Mouse (Mus musculus) forebrain, postnatal 0 days (tissue): ENCODE measurements around the gene Mpzl3. TPM values are rescaled to one million over a fixed set of nuclear protein-coding genes. Genes with fewer than 3 reads are reported as not detected.

Source experiments
- ATAC-seq: fragments of 200-750 bp; cut with Nextera tagmentation; 2 replicates; pipeline ENCODE4 v1.8.0; 2017; ENCODE audit warnings: mild to moderate bottlenecking, moderate library complexity
- DNase-seq: peaks from one replicate; pipeline ENCODE4 v3.0.0-alpha.2; 2015
- H3K27ac ChIP-seq: fragments of 300-500 bp; sonication (generic); 2 replicates; pipeline ENCODE4 v1.5.1; 2014; ENCODE audit warnings: low read depth, mild to moderate bottlenecking, antibody characterized with exemption, low read length, moderate library complexity, mixed read lengths
- H3K27me3 ChIP-seq: fragments of 300-500 bp; sonication (generic); 2 replicates; pipeline ENCODE4 v1.6.1; 2014; ENCODE audit warnings: mild to moderate bottlenecking, low read length, mixed read lengths; ENCODE audit not compliant: insufficient read depth
- H3K36me3 ChIP-seq: fragments of 300-500 bp; sonication (generic); 2 replicates; pipeline ENCODE4 v1.6.1; 2014; ENCODE audit warnings: mild to moderate bottlenecking, moderate library complexity; ENCODE audit not compliant: insufficient read depth
- H3K4me1 ChIP-seq: fragments of 300-500 bp; sonication (generic); 2 replicates; pipeline ENCODE4 v1.6.1; 2014; ENCODE audit warnings: antibody characterized with exemption; ENCODE audit not compliant: insufficient read depth
- H3K4me2 ChIP-seq: fragments of 300-500 bp; sonication (generic); 2 replicates; pipeline ENCODE4 v1.6.1; 2014; ENCODE audit warnings: low read depth, mild to moderate bottlenecking, moderate library complexity
- H3K4me3 ChIP-seq: fragments of 300-500 bp; sonication (generic); 2 replicates; pipeline ENCODE4 v1.5.1; 2014; ENCODE audit warnings: low read depth, low read length, mixed read lengths
- H3K9ac ChIP-seq: fragments of 300-500 bp; sonication (generic); 2 replicates; pipeline ENCODE4 v1.6.1; 2014; ENCODE audit warnings: mild to moderate bottlenecking
- H3K9me3 ChIP-seq: fragments of 300-500 bp; sonication (generic); 2 replicates; pipeline ENCODE4 v1.6.1; 2016; ENCODE audit warnings: low read length
- CTCF ChIP-seq: sonication (generic); IDR thresholded peaks from 2 replicates; pipeline ENCODE4 v1.5.1; 2016; ENCODE audit warnings: antibody characterized with exemption, control low read depth, low read depth
- WGBS: fragments of 180-500 bp; shearing (Covaris S2); extraction: QIAGEN DNeasy Blood & Tissue Kit; methylation state at CpG from one replicate; pipeline ENCODE4 v1.1.7; 2014; 5-methylcytosine and 5-hydroxymethylcytosine counted together
- polyA plus RNA-seq: library from polyadenylated mRNA; unstranded; fragments of >200 nt; fragmentation: Nextera tagmentation; extraction: Ambion mirVana; gene quantifications from 2 replicates; pipeline ENCODE4 v1.2.1, GENCODE M21; 2015
- total RNA-seq: library from RNA; depleted of rRNA; stranded (reverse); fragments of >200 nt; gene quantifications from 2 replicates; pipeline ENCODE4 v1.2.3, GENCODE M21; 2014; rRNA removed

Mpzl3 gene
- total RNA-seq (1.8 and 3.7 TPM in 2 replicates), polyA plus RNA-seq (0.62 and 1.1 TPM in 2 replicates)

- Histone ChIP-seq H3K27ac (peak within 1 kb of the TSS; percentile 99), H3K4me2 (peak within 1 kb of the TSS; percentile 52), H3K36me3 (no peaks in the 10 kb centered on the region), H3K9ac (peak within 1 kb of the TSS; percentile 65), H3K4me1 (no peaks in the 10 kb centered on the region), H3K9me3 (no peaks in the 10 kb centered on the region), H3K4me3 (peak within 1 kb of the TSS; percentile 61), H3K27me3 (peaks cover 22% of the 10 kb centered on the region)
- peak; percentile 99 for ATAC-seq
- TF ChIP-seq CTCF, result peak; percentile 21; the same call in 1 of the 2 replicates
- DNase-seq, result peak; percentile 97
- WGBS, result under 1% methylated on average over 33 of the region's 33 CpGs
Measured at GRCm38 (mm10) chr9:45055082-45055713, at the start of gene Mpzl3. Mpzl3 (plus strand) TSS chr9:45055186.

GRCm38 (mm10) chr9:45007404-45007803 lies 47.6 kb upstream of the Mpzl3 start:
- ATAC-seq, result no peak
- DNase-seq, result no peak
- Histone ChIP-seq H3K4me1 (no peaks in the 10 kb centered on the region), H3K4me2 (no peak overlapping the region), H3K9me3 (no peaks in the 10 kb centered on the region), H3K9ac (no peak overlapping the region), H3K27ac (no peak overlapping the region), H3K27me3 (no peaks in the 10 kb centered on the region), H3K36me3 (no peaks in the 10 kb centered on the region), H3K4me3 (no peak overlapping the region)
- TF ChIP-seq CTCF, result no peak
- WGBS, result 78% methylated on average over 12 of the region's 12 CpGs

DNA sequence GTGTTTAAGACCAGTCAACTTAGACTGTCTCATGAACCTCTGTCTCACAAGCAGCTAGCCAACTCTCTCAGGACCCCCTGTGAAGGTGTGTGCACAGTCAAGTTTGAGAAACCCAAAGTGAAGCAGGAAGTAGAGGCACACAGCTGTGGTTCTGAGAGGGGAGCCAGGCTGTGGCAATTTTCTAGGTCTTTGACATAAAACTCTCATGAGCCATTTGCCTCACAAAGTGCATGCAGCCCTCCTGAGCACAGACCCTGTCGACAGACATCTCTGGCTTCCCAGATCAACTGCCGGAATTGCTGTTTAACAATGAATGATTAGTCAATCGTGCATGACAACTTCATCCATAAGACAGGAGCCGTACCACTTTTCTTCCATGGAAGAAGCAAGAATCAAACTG lies 46.6 kb upstream of the Mpzl3 start:
- H3K9ac ChIP-seq, result no peak overlapping the region
- no peak for ATAC-seq
- no peak for TF ChIP-seq CTCF
- H3K9me3 ChIP-seq, result no peaks in the 10 kb centered on the region
- H3K27me3 ChIP-seq, result no peaks in the 10 kb centered on the region
- no peak overlapping the region for H3K27ac ChIP-seq
- no peak overlapping the region for H3K4me3 ChIP-seq
- no peaks in the 10 kb centered on the region for H3K4me1 ChIP-seq
- no peak for DNase-seq
- no peak overlapping the region for H3K4me2 ChIP-seq
- 64% methylated on average over 4 of the region's 4 CpGs for WGBS
- no peaks in the 10 kb centered on the region for H3K36me3 ChIP-seq

DNA sequence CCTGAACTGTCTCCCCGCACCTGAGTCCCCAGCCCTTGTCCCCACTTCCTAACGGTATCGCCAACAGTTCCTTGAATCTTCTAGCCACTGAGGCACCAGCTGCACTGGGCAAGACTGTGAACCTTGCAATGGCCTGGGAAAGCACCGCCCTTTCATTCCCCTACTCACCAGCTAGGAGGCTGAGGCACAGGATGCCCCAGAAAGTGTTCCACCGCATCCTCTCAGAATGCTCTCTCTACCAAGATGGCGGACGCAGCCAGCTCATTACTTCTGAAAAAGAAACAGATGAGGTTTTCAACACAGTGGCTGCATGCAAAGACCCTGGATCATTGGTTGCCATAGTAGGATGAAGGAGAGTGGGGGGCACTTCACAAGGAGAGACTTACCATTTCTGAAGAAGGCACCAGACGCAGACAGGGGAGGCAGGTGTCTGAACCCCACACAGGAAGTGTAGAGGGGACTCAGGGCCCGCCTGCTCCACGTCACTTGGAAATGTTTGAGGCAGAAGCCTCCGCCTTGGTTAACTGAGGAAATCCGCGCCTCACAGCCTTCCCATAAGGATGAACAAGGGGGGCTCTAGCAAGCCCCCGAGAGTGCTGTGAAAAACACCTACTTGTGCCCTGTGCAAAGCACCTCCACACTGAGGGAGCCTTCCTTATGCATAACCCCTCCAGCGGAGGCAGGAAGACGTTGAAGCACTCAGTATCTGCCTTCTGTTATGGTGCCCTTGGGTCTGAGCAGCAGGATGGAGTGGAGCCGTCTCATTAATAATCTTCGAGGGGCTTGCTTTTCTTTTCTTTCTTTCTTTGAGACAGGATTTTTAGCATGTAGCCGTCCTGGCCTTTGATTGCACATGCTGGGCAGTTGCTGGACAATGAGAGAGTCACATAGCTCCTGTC lies 45.6 kb upstream of the Mpzl3 start, which contains the start of gene Cd3e:
Cd3e (minus strand) TSS at position 448 of the 899 bp plus-strand sequence.
- ATAC-seq (no peak), DNase-seq (no peak)
- no peak within 1 kb of the TSS for H3K4me3 ChIP-seq
- TF ChIP-seq CTCF, result no peak
- no peaks in the 10 kb centered on the region for H3K27me3 ChIP-seq
- H3K36me3 ChIP-seq, result no peaks in the 10 kb centered on the region
- no peak within 1 kb of the TSS for H3K27ac ChIP-seq
- WGBS, result 77% methylated on average over 19 of the region's 19 CpGs
- no peak within 1 kb of the TSS for H3K4me2 ChIP-seq
- H3K9ac ChIP-seq, result no peak within 1 kb of the TSS
- H3K4me1 ChIP-seq, result no peaks in the 10 kb centered on the region
- H3K9me3 ChIP-seq, result no peaks in the 10 kb centered on the region

GRCm38 (mm10) chr9:45010461-45010860 lies 44.5 kb upstream of the Mpzl3 start:
- WGBS, result 83% methylated on average over 4 of the region's 4 CpGs

DNA sequence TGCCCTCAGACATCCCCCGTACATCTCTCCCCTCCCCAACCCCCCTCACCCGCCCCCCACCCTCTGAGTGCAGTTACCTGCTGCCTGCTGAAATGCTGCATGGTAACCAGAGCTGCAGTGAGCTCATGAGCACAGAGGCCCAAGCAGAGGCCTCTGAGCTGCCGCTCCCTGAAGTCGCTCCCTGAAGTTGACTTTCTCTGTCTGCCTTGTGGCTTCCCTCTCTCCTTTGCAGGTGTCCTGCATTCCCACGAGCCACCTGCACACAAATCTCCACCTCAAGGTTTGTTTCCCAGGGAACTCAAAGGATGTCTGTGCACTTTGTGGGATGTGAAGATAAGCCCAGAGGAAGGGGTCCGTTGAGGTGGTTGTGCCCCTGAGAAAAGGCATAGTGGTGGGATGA lies 43.7 kb upstream of the Mpzl3 start:
- DNase-seq, result no peak
- no peak for ATAC-seq
- Histone ChIP-seq H3K4me2 (no peak overlapping the region), H3K4me3 (no peak overlapping the region), H3K36me3 (no peaks in the 10 kb centered on the region), H3K9ac (no peak overlapping the region), H3K27me3 (no peaks in the 10 kb centered on the region), H3K9me3 (no peaks in the 10 kb centered on the region), H3K27ac (no peak overlapping the region), H3K4me1 (no peaks in the 10 kb centered on the region)
- WGBS, result 60% methylated on average over 6 of the region's 6 CpGs
- TF ChIP-seq CTCF, result no peak

More at GRCm38 (mm10) chr9:45010461-45010860, 44.5 kb upstream of the Mpzl3 start:
- TF ChIP-seq CTCF, result no peak
- Histone ChIP-seq H3K36me3 (no peaks in the 10 kb centered on the region), H3K9ac (no peak overlapping the region), H3K9me3 (no peaks in the 10 kb centered on the region), H3K4me3 (no peak overlapping the region), H3K4me2 (no peak overlapping the region), H3K27me3 (no peaks in the 10 kb centered on the region), H3K4me1 (no peaks in the 10 kb centered on the region), H3K27ac (no peak overlapping the region)
- ATAC-seq (no peak), DNase-seq (no peak)

DNA sequence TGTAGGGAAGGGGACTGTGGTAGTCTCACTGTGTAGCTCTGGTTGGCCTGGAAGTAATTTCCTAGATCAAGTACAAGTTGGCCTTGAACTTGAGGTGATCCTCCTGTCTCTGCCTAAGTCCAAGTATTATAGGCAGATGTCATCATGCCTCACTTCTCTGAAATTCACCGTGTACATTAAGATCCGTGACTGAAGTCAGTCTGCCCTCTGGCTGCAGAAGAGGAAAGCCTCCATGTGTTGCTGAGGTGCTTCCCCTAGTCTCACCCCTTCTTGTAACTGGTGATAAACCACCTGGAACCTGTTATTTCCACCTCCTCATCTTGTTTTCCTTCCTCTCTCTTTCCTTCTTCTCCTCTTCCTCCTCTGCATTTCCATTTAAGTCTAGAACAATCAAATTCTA lies 40.1 kb upstream of the Mpzl3 start:
- DNase-seq (no peak), ATAC-seq (no peak)
- Histone ChIP-seq H3K27ac (no peak overlapping the region), H3K9me3 (no peaks in the 10 kb centered on the region), H3K4me3 (no peak overlapping the region), H3K4me1 (no peaks in the 10 kb centered on the region), H3K9ac (no peak overlapping the region), H3K36me3 (no peaks in the 10 kb centered on the region), H3K4me2 (no peak overlapping the region), H3K27me3 (no peaks in the 10 kb centered on the region)
- WGBS, result 36% methylated on average over 2 of the region's 2 CpGs
- no peak for TF ChIP-seq CTCF
